ENCODE assay signal across 11 mouse cellular contexts in genomic region chr4:43964951-43965684, GRCm38 (mm10). TPM values are rescaled to one million over a fixed set of nuclear protein-coding genes. Genes with fewer than 3 reads are reported as not detected.
DNase-seq lines count a peak whose midpoint lies in the region; ATAC-seq lines count a peak whose summit lies in the region.
"Had no signal": no experiment of that assay in that cellular context is flagged by ENCODE, and none has a peak within 500 bp of the region (broad histone marks: within the 10 kb centered on the region; RNA-seq: fewer than 3 reads in every experiment).

No protein-coding gene starts in this region.

- no peaks in the 10 kb centered on the region for H3K9me3 ChIP-seq in lung, embryonic 15.5 days
- no peaks in the 10 kb centered on the region for H3K9me3 ChIP-seq in liver, embryonic 13.5 days (replicated peaks)
- H3K9me3 ChIP-seq in stomach, embryonic 16.5 days (replicated peaks; ENCODE audit: control insufficient read depth, low read length): no peaks in the 10 kb centered on the region
- no peaks in the 10 kb centered on the region for H3K9me3 ChIP-seq in forebrain, embryonic 12.5 days
- H3K9me3 ChIP-seq: limb, embryonic 13.5 days had no signal

- H3K4me3 ChIP-seq in lung, embryonic 15.5 days: no peak overlapping the region
- H3K4me3 ChIP-seq in liver, embryonic 13.5 days (replicated peaks): no peak overlapping the region; the same call in 1 of the 2 replicates
- no peak overlapping the region for H3K4me3 ChIP-seq in stomach, embryonic 16.5 days (replicated peaks; ENCODE audit: low read length)
- no peak overlapping the region for H3K4me3 ChIP-seq in forebrain, embryonic 12.5 days (replicated peaks)
- H3K4me3 ChIP-seq: limb, embryonic 13.5 days had no signal

- H3K4me1 ChIP-seq in lung, embryonic 15.5 days: peaks cover 34% of the 10 kb centered on the region
- H3K4me1 ChIP-seq in liver, embryonic 13.5 days (replicated peaks): peaks cover 97% of the 10 kb centered on the region
- peaks cover 49% of the 10 kb centered on the region for H3K4me1 ChIP-seq in stomach, embryonic 16.5 days (ENCODE audit: control insufficient read depth, insufficient read depth, low read length)
- H3K4me1 ChIP-seq in forebrain, embryonic 12.5 days: peaks cover 24% of the 10 kb centered on the region

- H3K36me3 ChIP-seq in lung, embryonic 15.5 days: no peaks in the 10 kb centered on the region
- peaks cover 2% of the 10 kb centered on the region; the same call in 1 of the 2 replicates for H3K36me3 ChIP-seq in liver, embryonic 13.5 days
- no peaks in the 10 kb centered on the region for H3K36me3 ChIP-seq in stomach, embryonic 16.5 days (ENCODE audit: control insufficient read depth, insufficient read depth, low read length)
- no peaks in the 10 kb centered on the region for H3K36me3 ChIP-seq in forebrain, embryonic 12.5 days (replicated peaks)
- H3K36me3 ChIP-seq: limb, embryonic 13.5 days had no signal

- 28% methylated on average over 4 of the region's 4 CpGs for WGBS in lung, embryonic 15.5 days
- WGBS in liver, embryonic 13.5 days (ENCODE audit: insufficient replicate concordance): 24% methylated on average over 4 of the region's 4 CpGs
- 45% methylated on average over 4 of the region's 4 CpGs for WGBS in stomach, embryonic 16.5 days
- WGBS in forebrain, embryonic 12.5 days: 52% methylated on average over 4 of the region's 4 CpGs

- DNase-seq in lung, postnatal 25 days (ENCODE audit: low spot score): no peak
- peak; percentile 75 for DNase-seq in ZHBTc4 (ENCODE audit: low read depth, low spot score)
- DNase-seq in liver, embryonic 13.5 days: no peak
- DNase-seq in frontal cortex, postnatal 14 days (ENCODE audit: low spot score in 2 of 2): no peak
- DNase-seq: right cerebral cortex, adult 18-20 months; thymus, postnatal 14 days had no signal

- peak overlapping the region; percentile 11; the same call in 1 of the 2 replicates for H3K27ac ChIP-seq in lung, embryonic 15.5 days
- peak overlapping the region; percentile 94 for H3K27ac ChIP-seq in liver, embryonic 13.5 days
- peak overlapping the region; percentile 88 for H3K27ac ChIP-seq in stomach, embryonic 16.5 days (ENCODE audit: low read length)
- no peak overlapping the region for H3K27ac ChIP-seq in forebrain, embryonic 12.5 days
- H3K27ac ChIP-seq: limb, embryonic 13.5 days had no signal

- ATAC-seq in lung, embryonic 15.5 days (ENCODE audit: borderline replicate concordance, extremely low read depth, low FRiP score, low TSS enrichment): no peak
- ATAC-seq in liver, embryonic 13.5 days (ENCODE audit: low read depth): no peak
- peak; percentile 59; the same call in 1 of the 2 replicates for ATAC-seq in stomach, embryonic 16.5 days (ENCODE audit: insufficient read depth, low FRiP score)
- ATAC-seq in forebrain, embryonic 12.5 days (ENCODE audit: low FRiP score): no peak

- H3K27me3 ChIP-seq in lung, embryonic 15.5 days: no peaks in the 10 kb centered on the region
- no peaks in the 10 kb centered on the region for H3K27me3 ChIP-seq in liver, embryonic 13.5 days
- no peaks in the 10 kb centered on the region for H3K27me3 ChIP-seq in stomach, embryonic 16.5 days (ENCODE audit: control insufficient read depth, insufficient read depth, low read length)
- H3K27me3 ChIP-seq in forebrain, embryonic 12.5 days: peaks cover 10% of the 10 kb centered on the region; the same call in 1 of the 2 replicates
- H3K27me3 ChIP-seq: limb, embryonic 13.5 days had no signal

- H3K9ac ChIP-seq in lung, embryonic 15.5 days: no peak overlapping the region
- peak overlapping the region; percentile 75 for H3K9ac ChIP-seq in liver, embryonic 13.5 days
- peak overlapping the region; percentile 56; the same call in 1 of the 2 replicates for H3K9ac ChIP-seq in stomach, embryonic 16.5 days (ENCODE audit: low read length)
- no peak overlapping the region for H3K9ac ChIP-seq in forebrain, embryonic 12.5 days
- H3K9ac ChIP-seq: limb, embryonic 13.5 days had no signal

- H3K4me2 ChIP-seq in lung, embryonic 15.5 days: no peak overlapping the region
- H3K4me2 ChIP-seq in liver, embryonic 13.5 days: peak overlapping the region; percentile 83
- H3K4me2 ChIP-seq in stomach, embryonic 16.5 days (ENCODE audit: low read depth, low read length): 0 out of 2 replicates have a peak overlapping the region, but pooled peaks have one; percentile 36
- H3K4me2 ChIP-seq in forebrain, embryonic 12.5 days: no peak overlapping the region
- H3K4me2 ChIP-seq: limb, embryonic 13.5 days had no signal

RNA-seq across cellular contexts. Expression of gene Glipr2, which starts 7.9 kb away (rescaled TPM):
- 66.8 and 67.9 TPM in 2 replicates for polyA plus RNA-seq in lung, embryonic 15.5 days (2015; fragmentation: Nextera tagmentation; extraction: Ambion mirVana)
- 39.0 and 45.7 TPM in 2 replicates for polyA plus RNA-seq in liver, embryonic 13.5 days (2015; fragmentation: Nextera tagmentation; extraction: Ambion mirVana)
- 105 and 120 TPM in 2 replicates for polyA plus RNA-seq in stomach, embryonic 16.5 days (2015; fragmentation: Nextera tagmentation; extraction: Ambion mirVana)
- 56.9 and 61.7 TPM in 2 replicates for polyA plus RNA-seq in forebrain, embryonic 12.5 days (2016; fragmentation: Nextera tagmentation; extraction: Ambion mirVana)

RNA-seq across cellular contexts. Expression of gene Ccin, which starts 18.2 kb away (rescaled TPM):
- not detected in 2 replicates for polyA plus RNA-seq in lung, embryonic 15.5 days (2015; fragmentation: Nextera tagmentation; extraction: Ambion mirVana)
- not detected in 2 replicates for polyA plus RNA-seq in liver, embryonic 13.5 days (2015; fragmentation: Nextera tagmentation; extraction: Ambion mirVana)
- polyA plus RNA-seq in stomach, embryonic 16.5 days (2015; fragmentation: Nextera tagmentation; extraction: Ambion mirVana): not detected in 2 replicates
- polyA plus RNA-seq in forebrain, embryonic 12.5 days (2016; fragmentation: Nextera tagmentation; extraction: Ambion mirVana): 0.09 TPM in 1 of 2 replicates, not detected in the other
- polyA plus RNA-seq: large intestine, adult 2 months; limb, embryonic 13.5 days had no signal

RNA-seq across cellular contexts. Expression of gene Clta, which starts 39.1 kb away (rescaled TPM):
- 223 TPM in 2 replicates for polyA plus RNA-seq in lung, embryonic 15.5 days (2015; fragmentation: Nextera tagmentation; extraction: Ambion mirVana)
- 164 and 166 TPM in 2 replicates for polyA plus RNA-seq in liver, embryonic 13.5 days (2015; fragmentation: Nextera tagmentation; extraction: Ambion mirVana)
- 183 and 186 TPM in 2 replicates for polyA plus RNA-seq in stomach, embryonic 16.5 days (2015; fragmentation: Nextera tagmentation; extraction: Ambion mirVana)
- polyA plus RNA-seq in forebrain, embryonic 12.5 days (2016; fragmentation: Nextera tagmentation; extraction: Ambion mirVana): 235 and 238 TPM in 2 replicates

Comparison
In these comparisons a context has a peak if more than half of its experiments do, and no peak if none do; other contexts are left out.
1. H3K4me2 ChIP-seq: peak in liver, embryonic 13.5 days (single experiment) and stomach, embryonic 16.5 days (single experiment); none in lung, embryonic 15.5 days (single experiment) and forebrain, embryonic 12.5 days (single experiment).
2. H3K9ac ChIP-seq: peak in liver, embryonic 13.5 days (single experiment) and stomach, embryonic 16.5 days (single experiment); none in lung, embryonic 15.5 days (single experiment) and forebrain, embryonic 12.5 days (single experiment).